Mouse (Mus musculus): ENCODE measurements around the gene Ttll4. TPM values are rescaled to one million over a fixed set of nuclear protein-coding genes. Genes with fewer than 3 reads are reported as not detected.

Ttll4 gene
- total RNA-seq, 1 experiment from 2014 or later, result 13.3 TPM

DNA sequence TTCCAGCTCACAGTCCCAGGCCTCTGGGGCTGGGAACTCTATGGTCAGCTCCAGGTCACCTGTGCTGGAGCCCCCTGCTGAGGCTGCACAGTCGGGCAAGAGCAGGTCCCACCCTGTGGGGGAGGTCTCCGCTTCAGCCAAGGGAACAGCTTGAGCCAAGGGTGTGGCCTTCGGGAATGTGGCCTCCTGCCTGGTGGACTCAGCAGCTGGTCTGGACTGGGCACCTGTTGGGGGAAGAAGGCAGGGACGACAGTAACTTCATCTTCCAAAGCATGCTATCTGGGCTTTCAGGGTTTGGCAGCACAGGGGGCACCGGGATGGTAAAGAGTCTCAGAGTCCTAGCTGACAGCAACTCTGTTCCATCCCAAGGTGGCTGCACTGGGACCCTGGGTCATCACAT lies 85.8 kb downstream of the Ttll4 start:
- no peak for ATAC-seq (replicated peaks; ENCODE audit: insufficient number of reproducible peaks, low FRiP score, low TSS enrichment, poor library complexity, severe bottlenecking)

GRCm38 (mm10) chr1:74748643-74749271 lies 87.2 kb downstream of the Ttll4 start, which contains the start of gene Prkag3:
TSS of gene Prkag3 (minus strand) at chr1:74749221.
- ATAC-seq (replicated peaks; ENCODE audit: insufficient number of reproducible peaks, low FRiP score, low TSS enrichment, poor library complexity, severe bottlenecking), result no peak

DNA sequence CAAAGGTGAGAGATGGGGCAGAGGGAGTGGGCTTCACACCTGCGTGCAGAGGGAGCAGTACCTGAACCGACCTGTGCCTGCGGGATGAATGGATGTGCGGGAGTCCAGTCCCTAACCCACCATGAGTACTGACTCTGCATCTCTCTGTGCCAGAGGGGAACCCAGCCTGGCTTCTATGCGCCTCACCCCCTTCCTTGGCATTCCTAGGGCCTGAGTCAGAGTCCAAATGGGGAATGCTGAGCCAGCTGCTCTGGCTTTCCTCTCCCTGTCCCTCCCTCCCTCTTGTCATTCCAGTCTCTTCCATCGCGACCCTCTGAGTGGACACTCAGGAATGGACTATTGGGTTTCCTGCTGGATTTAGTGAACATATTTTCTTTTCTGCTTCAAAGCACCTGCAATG lies 87.8 kb downstream of the Ttll4 start:
- ATAC-seq (replicated peaks; ENCODE audit: insufficient number of reproducible peaks, low FRiP score, low TSS enrichment, poor library complexity, severe bottlenecking), result no peak

GRCm38 (mm10) chr1:74750683-74751082 lies 89.1 kb downstream of the Ttll4 start:
- no peak for ATAC-seq (replicated peaks; ENCODE audit: insufficient number of reproducible peaks, low FRiP score, low TSS enrichment, poor library complexity, severe bottlenecking)

DNA sequence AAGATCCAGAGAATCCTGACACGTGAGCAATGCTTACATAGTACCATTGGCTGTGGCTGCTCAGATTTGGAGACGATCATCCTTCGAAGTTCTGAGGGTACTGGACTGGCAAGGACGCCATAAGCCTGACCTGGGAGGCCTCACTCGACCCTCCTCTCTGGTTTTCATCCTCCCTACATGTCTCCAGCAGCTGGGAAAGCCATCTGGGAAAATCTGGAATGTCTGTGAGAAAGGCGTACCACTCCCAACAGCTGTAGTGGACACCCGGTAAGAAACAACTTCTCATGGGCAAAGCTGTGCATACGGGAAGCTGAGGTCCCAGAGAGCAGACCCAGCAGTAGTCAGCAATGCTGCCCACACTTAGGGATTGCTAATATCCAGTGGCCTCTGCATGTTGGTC lies 90.6 kb downstream of the Ttll4 start:
- no peak for ATAC-seq (replicated peaks; ENCODE audit: insufficient number of reproducible peaks, low FRiP score, low TSS enrichment, poor library complexity, severe bottlenecking)

DNA sequence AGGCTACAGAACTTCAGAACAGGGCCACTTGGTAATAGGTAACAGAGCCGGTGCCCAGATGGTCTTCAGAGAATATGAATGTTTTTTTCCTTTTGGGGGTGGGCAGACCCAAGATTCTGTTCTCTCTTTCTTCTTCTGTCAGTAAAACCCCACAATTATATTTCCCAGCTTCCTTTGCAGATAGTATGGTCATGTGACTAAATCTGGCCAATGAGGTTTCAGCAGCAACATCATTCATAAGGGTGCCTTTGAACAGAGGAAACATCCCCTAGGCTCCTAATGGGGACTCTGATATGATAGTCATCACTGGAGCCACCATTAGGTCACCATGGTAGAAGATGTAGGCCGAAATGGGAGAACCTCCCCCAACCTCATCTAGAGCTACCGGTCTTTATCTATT lies 91.3 kb downstream of the Ttll4 start:
- ATAC-seq (replicated peaks; ENCODE audit: insufficient number of reproducible peaks, low FRiP score, low TSS enrichment, poor library complexity, severe bottlenecking), result no peak

Other genes with a start within 250 kb of the Ttll4 start
- gene Cnot9, start 155.7 kb upstream of the Ttll4 start, total RNA-seq (2017), result 7.8 to 24.2 TPM (median 13.9 TPM) in 3 replicates
- 0.19 to 0.97 TPM in 2 of 3 replicates, not detected in the other for gene Plcd4, start 118.9 kb upstream of the Ttll4 start, total RNA-seq (2017)
- gene Usp37, start 117.5 kb upstream of the Ttll4 start, total RNA-seq (2017), result 19.4 to 49.5 TPM (median 24.4 TPM) in 3 replicates
- gene Zfp142, start 73.5 kb upstream of the Ttll4 start, total RNA-seq (2017), result 6.4 to 18.3 TPM (median 16.4 TPM) in 3 replicates
- gene Bcs1l, start 73.5 kb upstream of the Ttll4 start, total RNA-seq (2017), result 3.1 to 10.1 TPM (median 5.5 TPM) in 3 replicates
- gene Rnf25, start 60.3 kb upstream of the Ttll4 start, total RNA-seq (2017), result 30.7 to 48.3 TPM (median 36.2 TPM) in 3 replicates
- gene Stk36, start 60.3 kb upstream of the Ttll4 start, total RNA-seq (2017), result 1.2 TPM in 1 of 3 replicates, not detected in the others
- gene Cyp27a1, start 51.8 kb downstream of the Ttll4 start, total RNA-seq (2017), result 52.0 to 91.2 TPM (median 90.6 TPM) in 3 replicates
- not detected in 3 replicates for gene Prkag3, start 87.5 kb downstream of the Ttll4 start, total RNA-seq (2017)
- 0.87 to 2.2 TPM (median 0.96 TPM) in 3 replicates for gene Wnt6, start 110.1 kb downstream of the Ttll4 start, total RNA-seq (2017)
- gene Wnt10a, start 129.8 kb downstream of the Ttll4 start, total RNA-seq (2017), result not detected in 3 replicates
- gene Cdk5r2, start 193.2 kb downstream of the Ttll4 start, total RNA-seq (2017), result not detected in 3 replicates
- gene Fev, start 223.7 kb downstream of the Ttll4 start, total RNA-seq (2017), result not detected in 3 replicates
- not detected in 3 replicates for gene Cryba2, start 231.4 kb downstream of the Ttll4 start, total RNA-seq (2017)